Mouse (Mus musculus) small intestine, adult 2 months (tissue): Measurements from ENCODE around the gene Zfp74.

Experiments
- CTCF ChIP-seq: fragments of 200-500 bp; IDR thresholded peaks from 2 replicates; pipeline ENCODE4 v1.5.1; 2012; ENCODE audit warnings: low read depth, mild to moderate bottlenecking, control low read depth, inconsistent platforms, low read length, moderate library complexity, mixed read lengths; ENCODE audit not compliant: insufficient replicate concordance, insufficient read length; ENCODE audit errors: extremely low read depth
- POLR2A ChIP-seq: fragments of 200-500 bp; IDR thresholded peaks from 2 replicates; pipeline ENCODE4 v1.6.1; 2012; ENCODE audit warnings: low read depth, mild to moderate bottlenecking, control low read depth, inconsistent platforms, low read length, moderate library complexity

DNA sequence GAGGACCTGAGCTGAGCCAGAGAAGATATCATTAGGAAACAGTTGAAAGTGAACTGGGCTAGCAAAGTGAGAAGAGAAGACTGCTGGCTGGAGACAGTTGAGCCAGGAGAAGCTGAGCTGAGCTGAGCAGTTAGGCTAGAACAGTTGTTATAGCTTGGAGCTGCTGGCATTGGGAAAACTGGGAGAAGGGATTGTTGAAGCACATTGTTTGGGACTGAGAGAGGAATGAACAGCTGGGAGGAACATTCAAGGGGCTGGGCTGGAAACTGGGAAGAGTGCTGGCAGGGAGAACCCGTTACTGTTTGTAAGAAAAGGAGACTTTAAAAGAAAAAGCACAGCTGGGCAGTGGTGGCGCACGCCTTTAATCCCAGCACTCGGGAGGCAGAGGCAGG, 35.8 kb downstream of the Zfp74 start:
- TF ChIP-seq POLR2A, result no peak
- no peak for TF ChIP-seq CTCF
